Mouse (Mus musculus) kidney, adult 2 months (tissue): ENCODE measurements around the gene Tspan4. TPM values are rescaled to one million over a fixed set of nuclear protein-coding genes. Genes with fewer than 3 reads are reported as not detected.

Source experiments
- DNase-seq: peaks from one replicate; pipeline ENCODE4 v3.0.0; 2021
- H3K27ac ChIP-seq: fragments of 200-500 bp; 2 replicates; pipeline ENCODE4 v1.5.1; 2012; ENCODE audit warnings: low read depth, low read length, control low read depth, inconsistent platforms; ENCODE audit not compliant: insufficient read depth
- H3K27me3 ChIP-seq: fragments of 200-500 bp; replicated peaks from 2 replicates; pipeline ENCODE4 v1.6.1; 2012; ENCODE audit warnings: mild to moderate bottlenecking, moderate library complexity, low read length, inconsistent platforms; ENCODE audit not compliant: control insufficient read depth, insufficient read depth
- H3K36me3 ChIP-seq: fragments of 200-500 bp; 2 replicates; pipeline ENCODE4 v1.6.1; 2012; ENCODE audit warnings: mild to moderate bottlenecking, moderate library complexity, low read length, inconsistent platforms; ENCODE audit not compliant: control insufficient read depth, insufficient read depth
- H3K4me1 ChIP-seq: fragments of 200-500 bp; 2 replicates; pipeline ENCODE4 v1.6.1; 2011; ENCODE audit warnings: low read length; ENCODE audit not compliant: control insufficient read depth, insufficient read depth
- H3K4me3 ChIP-seq: fragments of 200-500 bp; 2 replicates; pipeline ENCODE4 v1.5.1; 2011; ENCODE audit warnings: mild to moderate bottlenecking, low read depth, low read length, control low read depth; ENCODE audit not compliant: insufficient read depth
- CTCF ChIP-seq: fragments of 200-500 bp; conservative IDR thresholded peaks from 2 replicates; pipeline ENCODE4 v1.5.1; 2011; ENCODE audit warnings: low read depth, mild to moderate bottlenecking, control low read depth, low read length, moderate library complexity, mixed read lengths; ENCODE audit not compliant: insufficient read depth, insufficient read length
- POLR2A ChIP-seq: fragments of 200-500 bp; IDR thresholded peaks from one replicate; pipeline ENCODE4 v1.6.1; 2011; ENCODE audit warnings: low read depth, low read length, control low read depth
- WGBS: fragments of 180-500 bp; shearing (Covaris S2); methylation state at CpG from one replicate; pipeline ENCODE4 v1.1.7; 2018; 5-methylcytosine and 5-hydroxymethylcytosine counted together
- polyA plus RNA-seq: library from polyadenylated mRNA; depleted of rRNA; stranded (reverse); fragments of >200 nt; gene quantifications from 2 replicates; pipeline ENCODE4 v1.2.3, GENCODE M21; 2012

The Tspan4 gene
- polyA plus RNA-seq, 1 experiment, result 143 TPM

GRCm38 (mm10) chr7:141510681-141511191 is 35.7 kb downstream of the Tspan4 start:
- 82% methylated on average over 8 of the region's 8 CpGs for WGBS
- DNase-seq, result no peak
- Histone ChIP-seq H3K27ac (no peak overlapping the region), H3K27me3 (no peaks in the 10 kb centered on the region), H3K4me1 (no peaks in the 10 kb centered on the region), H3K4me3 (no peak overlapping the region), H3K36me3 (no peaks in the 10 kb centered on the region)
- TF ChIP-seq CTCF, result no peak
- TF ChIP-seq POLR2A, result no peak

GRCm38 (mm10) chr7:141517638-141518037 is 42.6 kb downstream of the Tspan4 start:
- DNase-seq, result no peak
- Histone ChIP-seq H3K4me1 (no peaks in the 10 kb centered on the region), H3K27me3 (no peaks in the 10 kb centered on the region), H3K36me3 (no peaks in the 10 kb centered on the region), H3K27ac (no peak overlapping the region), H3K4me3 (no peak overlapping the region)
- 80% methylated on average over 4 of the region's 4 CpGs for WGBS
- no peak for TF ChIP-seq CTCF
- TF ChIP-seq POLR2A, result no peak

GRCm38 (mm10) chr7:141518296-141518695 is 43.3 kb downstream of the Tspan4 start:
- Histone ChIP-seq H3K27me3 (no peaks in the 10 kb centered on the region), H3K36me3 (no peaks in the 10 kb centered on the region), H3K4me3 (no peak overlapping the region), H3K4me1 (no peaks in the 10 kb centered on the region), H3K27ac (no peak overlapping the region)
- 91% methylated on average over 5 of the region's 5 CpGs for WGBS
- no peak for TF ChIP-seq CTCF
- TF ChIP-seq POLR2A, result no peak
- no peak for DNase-seq

- WGBS, result 79% methylated on average over 3 of the region's 3 CpGs
- Histone ChIP-seq H3K4me1 (no peaks in the 10 kb centered on the region), H3K27ac (no peak overlapping the region), H3K4me3 (no peak overlapping the region), H3K27me3 (no peaks in the 10 kb centered on the region), H3K36me3 (no peaks in the 10 kb centered on the region)
- no peak for TF ChIP-seq CTCF
- TF ChIP-seq POLR2A, result no peak
- DNase-seq, result no peak
These were observed 43.9 kb downstream of the Tspan4 start for GRCm38 (mm10) chr7:141518926-141519325.

GRCm38 (mm10) chr7:141519795-141520194 is 44.8 kb downstream of the Tspan4 start:
- H3K4me1 ChIP-seq, result no peaks in the 10 kb centered on the region
- DNase-seq, result no peak
- no peak overlapping the region for H3K27ac ChIP-seq
- no peak for TF ChIP-seq CTCF
- no peak for TF ChIP-seq POLR2A
- no peak overlapping the region for H3K4me3 ChIP-seq
- H3K36me3 ChIP-seq, result no peaks in the 10 kb centered on the region
- WGBS, result 68% methylated on average over 1 of the region's 1 CpGs
- no peaks in the 10 kb centered on the region for H3K27me3 ChIP-seq

- no peak for DNase-seq
- Histone ChIP-seq H3K27me3 (no peaks in the 10 kb centered on the region), H3K4me1 (no peaks in the 10 kb centered on the region), H3K4me3 (no peak overlapping the region), H3K36me3 (no peaks in the 10 kb centered on the region), H3K27ac (no peak overlapping the region)
- WGBS, result 76% methylated on average over 4 of the region's 4 CpGs
- TF ChIP-seq CTCF (no peak), POLR2A (no peak)
These were observed 48.0 kb downstream of the Tspan4 start for GRCm38 (mm10) chr7:141523007-141523406.

- no peak for DNase-seq
- H3K27ac ChIP-seq, result no peak overlapping the region
- H3K4me3 ChIP-seq, result no peak overlapping the region
- TF ChIP-seq POLR2A, result no peak
- no peak for TF ChIP-seq CTCF
- 82% methylated on average over 4 of the region's 4 CpGs for WGBS
- H3K27me3 ChIP-seq, result no peaks in the 10 kb centered on the region
- no peaks in the 10 kb centered on the region for H3K4me1 ChIP-seq
- H3K36me3 ChIP-seq, result no peaks in the 10 kb centered on the region
These were observed 49.2 kb downstream of the Tspan4 start for GRCm38 (mm10) chr7:141524271-141524670.
